Mouse (Mus musculus): ENCODE results near the gene Ksr2. TPM values are rescaled to one million over a fixed set of nuclear protein-coding genes. Genes with fewer than 3 reads are reported as not detected.

Ksr2 gene
- polyA plus RNA-seq, 1 experiment from 2014 or later = 0.16 TPM

DNA sequence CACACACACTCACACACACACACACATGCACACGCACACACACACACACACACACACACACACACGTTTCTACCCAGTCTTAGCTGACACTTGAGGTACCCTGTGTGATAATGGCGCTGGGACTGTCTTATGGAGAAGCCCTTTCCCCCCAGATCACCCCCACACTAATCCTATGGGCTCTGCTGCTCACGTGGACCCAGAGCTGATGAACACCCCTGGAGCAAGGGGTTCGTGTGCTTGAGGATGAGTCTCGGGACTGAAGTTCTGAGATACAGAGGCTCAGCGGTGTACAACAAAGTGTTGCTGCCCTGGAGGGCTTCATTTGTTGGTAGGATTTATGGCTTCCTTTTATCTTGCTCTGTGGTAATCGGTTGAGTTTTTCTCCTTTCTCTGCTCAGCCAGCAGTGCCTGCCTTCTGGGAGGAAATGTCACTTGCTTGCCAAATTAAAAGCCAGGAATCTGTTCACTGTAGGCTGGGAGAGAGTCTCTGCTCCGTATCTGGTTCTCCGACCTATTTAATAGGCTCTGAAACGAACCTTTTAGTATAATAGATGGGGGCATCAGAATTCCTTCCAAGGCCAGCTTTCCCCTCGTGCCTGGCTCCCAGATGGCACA lies 152.4 kb downstream of the Ksr2 start:
- Histone ChIP-seq H3K4me2 (replicated peaks; ENCODE audit: low read depth) (no peak overlapping the region), H3K36me3 (ENCODE audit: control insufficient read depth, insufficient read depth, low read length) (no peaks in the 10 kb centered on the region), H3K9me3 (ENCODE audit: control insufficient read depth, low read length) (no peaks in the 10 kb centered on the region), H3K4me1 (replicated peaks; ENCODE audit: control insufficient read depth, insufficient read depth) (no peaks in the 10 kb centered on the region), H3K4me3 (ENCODE audit: low read depth, low read length) (no peak overlapping the region), H3K9ac (ENCODE audit: low read length) (no peak overlapping the region), H3K27ac (replicated peaks) (no peak overlapping the region), H3K27me3 (ENCODE audit: control insufficient read depth, insufficient read depth, low read length) (no peaks in the 10 kb centered on the region)
- TF ChIP-seq CTCF (IDR thresholded peaks at IDR 0.05; ENCODE audit: low read depth) (no peak), EP300 (optimal IDR thresholded peaks at IDR 0.05) (no peak)
- ATAC-seq (ENCODE audit: low FRiP score, low TSS enrichment) (no peak), DNase-seq (ENCODE audit: low spot score) (no peak)
- 52% methylated on average over 12 of the region's 12 CpGs for WGBS

DNA sequence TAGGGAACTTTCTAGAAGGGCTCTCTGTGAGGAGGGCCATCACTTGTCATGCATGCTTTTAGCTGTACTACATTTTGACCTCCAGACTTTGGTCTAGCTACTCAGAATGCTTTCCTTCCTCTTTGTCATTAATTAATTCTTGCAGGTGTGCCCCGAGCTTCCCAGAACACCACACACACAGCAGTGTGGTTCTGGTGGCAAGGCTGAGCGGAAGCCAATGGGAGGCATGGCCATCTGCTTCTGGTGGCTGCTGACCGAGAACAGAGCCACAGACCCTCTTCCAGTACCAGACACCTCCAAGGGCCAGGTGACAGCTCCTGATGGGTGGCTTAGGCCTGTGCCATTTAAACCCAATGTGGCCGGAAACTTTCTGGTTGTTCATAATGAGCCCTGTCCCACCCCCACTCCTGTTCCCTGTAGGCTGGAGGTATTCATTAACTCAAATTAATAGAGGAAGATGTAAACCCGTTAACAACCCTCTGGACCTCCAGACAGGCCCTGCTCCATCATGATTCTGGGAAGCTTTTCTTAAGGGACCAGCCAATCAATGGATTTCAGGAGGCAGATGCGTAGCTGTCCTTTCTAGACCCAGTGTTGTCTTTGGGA lies 155.5 kb downstream of the Ksr2 start:
- Histone ChIP-seq H3K9me3 (ENCODE audit: control insufficient read depth, low read length) (no peaks in the 10 kb centered on the region), H3K36me3 (ENCODE audit: control insufficient read depth, insufficient read depth, low read length) (no peaks in the 10 kb centered on the region), H3K4me1 (replicated peaks; ENCODE audit: control insufficient read depth, insufficient read depth) (no peaks in the 10 kb centered on the region), H3K4me2 (replicated peaks; ENCODE audit: low read depth) (no peak overlapping the region), H3K27ac (replicated peaks) (no peak overlapping the region), H3K4me3 (ENCODE audit: low read depth, low read length) (no peak overlapping the region), H3K27me3 (ENCODE audit: control insufficient read depth, insufficient read depth, low read length) (no peaks in the 10 kb centered on the region), H3K9ac (ENCODE audit: low read length) (no peak overlapping the region)
- 74% methylated on average over 6 of the region's 6 CpGs for WGBS
- DNase-seq (ENCODE audit: low spot score) (no peak), ATAC-seq (ENCODE audit: low FRiP score, low TSS enrichment) (no peak)
- no peak for TF ChIP-seq EP300 (optimal IDR thresholded peaks at IDR 0.05)
- TF ChIP-seq CTCF (IDR thresholded peaks at IDR 0.05; ENCODE audit: low read depth) = no peak

DNA sequence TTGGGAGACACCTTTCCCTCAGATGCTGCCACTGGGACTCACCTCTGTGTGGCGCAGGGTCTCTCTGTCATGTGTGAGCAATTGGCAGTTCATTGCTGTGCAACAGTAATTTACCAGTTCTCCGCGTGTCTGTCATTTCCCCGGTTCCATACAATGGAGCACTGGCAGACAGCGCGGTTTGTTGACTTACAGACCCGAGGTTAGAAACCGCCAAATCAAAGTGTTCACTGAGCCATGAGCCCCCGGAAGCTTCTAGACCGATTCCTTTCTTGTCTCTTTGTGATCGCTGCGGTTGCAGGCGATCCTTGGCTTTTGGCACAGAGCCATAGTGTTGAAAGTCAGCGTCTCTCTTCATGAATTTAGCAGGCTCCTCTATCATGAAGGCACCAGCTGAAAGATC lies 158.6 kb downstream of the Ksr2 start:
- no peak overlapping the region for H3K9ac ChIP-seq (ENCODE audit: low read length)
- H3K9me3 ChIP-seq (ENCODE audit: control insufficient read depth, low read length) = no peaks in the 10 kb centered on the region
- ATAC-seq (ENCODE audit: low FRiP score, low TSS enrichment) (no peak), DNase-seq (ENCODE audit: low spot score) (no peak)
- TF ChIP-seq CTCF (IDR thresholded peaks at IDR 0.05; ENCODE audit: low read depth) (no peak), EP300 (optimal IDR thresholded peaks at IDR 0.05) (no peak)
- no peaks in the 10 kb centered on the region for H3K36me3 ChIP-seq (ENCODE audit: control insufficient read depth, insufficient read depth, low read length)
- no peaks in the 10 kb centered on the region for H3K27me3 ChIP-seq (ENCODE audit: control insufficient read depth, insufficient read depth, low read length)
- no peaks in the 10 kb centered on the region for H3K4me1 ChIP-seq (replicated peaks; ENCODE audit: control insufficient read depth, insufficient read depth)
- WGBS = 79% methylated on average over 14 of the region's 14 CpGs
- H3K4me3 ChIP-seq (ENCODE audit: low read depth, low read length) = no peak overlapping the region
- H3K27ac ChIP-seq (replicated peaks) = no peak overlapping the region
- no peak overlapping the region for H3K4me2 ChIP-seq (replicated peaks; ENCODE audit: low read depth)

DNA sequence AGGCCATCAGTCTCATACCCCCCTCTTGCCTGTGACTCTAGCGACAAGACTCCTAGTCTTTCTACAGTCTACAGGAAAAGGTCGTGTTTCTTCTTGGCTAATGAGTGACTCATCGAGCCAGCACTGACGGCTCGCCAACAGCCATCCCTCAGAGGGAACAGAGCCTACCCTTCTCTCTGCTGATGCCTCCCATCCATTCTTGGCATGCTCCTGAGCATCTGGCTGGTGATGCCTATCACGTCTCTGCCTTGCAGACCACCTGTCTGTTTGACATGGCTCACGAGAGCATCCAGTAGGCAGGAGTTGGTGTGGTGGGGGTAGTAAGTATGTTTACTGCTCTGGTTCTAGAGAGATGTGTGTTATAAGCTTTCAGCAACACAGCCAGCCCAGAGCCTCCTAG lies 161.1 kb downstream of the Ksr2 start:
- Histone ChIP-seq H3K4me1 (replicated peaks; ENCODE audit: control insufficient read depth, insufficient read depth) (no peaks in the 10 kb centered on the region), H3K9ac (ENCODE audit: low read length) (no peak overlapping the region), H3K4me3 (ENCODE audit: low read depth, low read length) (no peak overlapping the region), H3K27me3 (ENCODE audit: control insufficient read depth, insufficient read depth, low read length) (no peaks in the 10 kb centered on the region), H3K9me3 (ENCODE audit: control insufficient read depth, low read length) (no peaks in the 10 kb centered on the region), H3K27ac (replicated peaks) (no peak overlapping the region), H3K4me2 (replicated peaks; ENCODE audit: low read depth) (no peak overlapping the region), H3K36me3 (ENCODE audit: control insufficient read depth, insufficient read depth, low read length) (no peaks in the 10 kb centered on the region)
- ATAC-seq (ENCODE audit: low FRiP score, low TSS enrichment) (no peak), DNase-seq (ENCODE audit: low spot score) (no peak)
- 56% methylated on average over 7 of the region's 7 CpGs for WGBS
- TF ChIP-seq CTCF (IDR thresholded peaks at IDR 0.05; ENCODE audit: low read depth) (no peak), EP300 (optimal IDR thresholded peaks at IDR 0.05) (no peak)

DNA sequence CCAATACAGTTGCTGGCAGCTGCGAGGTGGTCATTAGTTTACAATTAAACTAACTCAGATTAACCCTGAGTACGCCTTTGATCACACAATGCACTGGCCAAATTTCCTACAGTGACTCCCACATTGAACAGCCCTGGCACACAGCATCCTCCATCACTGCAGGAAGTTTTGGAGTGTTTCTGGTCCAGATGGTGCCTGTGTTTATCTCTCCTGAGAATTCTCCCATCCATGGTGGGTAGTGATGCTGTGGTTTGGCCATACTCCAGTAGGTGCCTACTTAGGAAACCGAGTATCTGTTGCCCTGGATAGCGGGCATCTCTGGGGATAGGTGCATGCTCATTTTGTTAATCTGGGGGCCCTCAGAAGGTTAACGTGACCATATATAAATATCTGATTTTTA lies 163.8 kb downstream of the Ksr2 start:
- no peak overlapping the region for H3K9ac ChIP-seq (ENCODE audit: low read length)
- no peak for DNase-seq (ENCODE audit: low spot score)
- no peak overlapping the region for H3K27ac ChIP-seq (replicated peaks)
- H3K36me3 ChIP-seq (ENCODE audit: control insufficient read depth, insufficient read depth, low read length) = no peaks in the 10 kb centered on the region
- no peak for ATAC-seq (ENCODE audit: low FRiP score, low TSS enrichment)
- no peak overlapping the region for H3K4me3 ChIP-seq (ENCODE audit: low read depth, low read length)
- H3K4me1 ChIP-seq (replicated peaks; ENCODE audit: control insufficient read depth, insufficient read depth) = no peaks in the 10 kb centered on the region
- 79% methylated on average over 5 of the region's 5 CpGs for WGBS
- H3K9me3 ChIP-seq (ENCODE audit: control insufficient read depth, low read length) = no peaks in the 10 kb centered on the region
- H3K4me2 ChIP-seq (replicated peaks; ENCODE audit: low read depth) = no peak overlapping the region
- no peaks in the 10 kb centered on the region for H3K27me3 ChIP-seq (ENCODE audit: control insufficient read depth, insufficient read depth, low read length)
- no peak for TF ChIP-seq CTCF (IDR thresholded peaks at IDR 0.05; ENCODE audit: low read depth)
- no peak for TF ChIP-seq EP300 (optimal IDR thresholded peaks at IDR 0.05)

DNA sequence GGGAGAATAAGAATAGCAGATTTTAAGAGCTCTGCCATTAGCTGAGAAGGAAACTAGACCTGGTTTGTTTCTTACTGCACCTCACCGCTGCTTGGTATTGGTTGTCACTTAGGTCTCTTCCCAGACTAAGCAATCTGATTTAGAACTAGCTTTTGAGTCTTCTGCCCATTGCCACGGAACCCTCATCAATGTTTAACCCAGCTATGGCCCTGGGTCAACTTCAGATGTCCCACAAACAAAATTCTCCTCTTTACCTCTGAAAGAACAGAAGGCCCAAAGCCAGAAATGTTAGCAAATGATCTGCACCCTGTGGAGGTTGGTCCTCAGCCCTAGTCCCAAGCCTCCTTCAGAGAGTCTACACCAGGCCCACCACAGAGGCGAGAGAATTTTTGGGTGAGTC lies 167.9 kb downstream of the Ksr2 start:
- TF ChIP-seq CTCF (IDR thresholded peaks at IDR 0.05; ENCODE audit: low read depth) (no peak), EP300 (optimal IDR thresholded peaks at IDR 0.05) (no peak)
- WGBS = 78% methylated on average over 3 of the region's 3 CpGs

More for the DNA sequence above, 167.9 kb downstream of the Ksr2 start:
- Histone ChIP-seq H3K9ac (ENCODE audit: low read length) (no peak overlapping the region), H3K27me3 (ENCODE audit: control insufficient read depth, insufficient read depth, low read length) (no peaks in the 10 kb centered on the region), H3K4me3 (ENCODE audit: low read depth, low read length) (no peak overlapping the region), H3K36me3 (ENCODE audit: control insufficient read depth, insufficient read depth, low read length) (no peaks in the 10 kb centered on the region), H3K4me1 (replicated peaks; ENCODE audit: control insufficient read depth, insufficient read depth) (no peaks in the 10 kb centered on the region), H3K9me3 (ENCODE audit: control insufficient read depth, low read length) (no peaks in the 10 kb centered on the region), H3K27ac (replicated peaks) (no peak overlapping the region), H3K4me2 (replicated peaks; ENCODE audit: low read depth) (no peak overlapping the region)
- DNase-seq (ENCODE audit: low spot score) = no peak
- ATAC-seq (ENCODE audit: low FRiP score, low TSS enrichment) = no peak
